Mouse (Mus musculus) CD4-positive helper T cell, adult 2 months (primary cell): ENCODE data around the gene Traf4.
A peak's percentile ranks its signal among the peaks of the same experiment; 100 is the strongest.

Source experiments
- DNase-seq: peaks from one replicate; pipeline ENCODE4 v3.0.0-alpha.2; 2012; ENCODE audit warnings: low read depth, missing footprints, low spot score

Gene Traf4

DNA sequence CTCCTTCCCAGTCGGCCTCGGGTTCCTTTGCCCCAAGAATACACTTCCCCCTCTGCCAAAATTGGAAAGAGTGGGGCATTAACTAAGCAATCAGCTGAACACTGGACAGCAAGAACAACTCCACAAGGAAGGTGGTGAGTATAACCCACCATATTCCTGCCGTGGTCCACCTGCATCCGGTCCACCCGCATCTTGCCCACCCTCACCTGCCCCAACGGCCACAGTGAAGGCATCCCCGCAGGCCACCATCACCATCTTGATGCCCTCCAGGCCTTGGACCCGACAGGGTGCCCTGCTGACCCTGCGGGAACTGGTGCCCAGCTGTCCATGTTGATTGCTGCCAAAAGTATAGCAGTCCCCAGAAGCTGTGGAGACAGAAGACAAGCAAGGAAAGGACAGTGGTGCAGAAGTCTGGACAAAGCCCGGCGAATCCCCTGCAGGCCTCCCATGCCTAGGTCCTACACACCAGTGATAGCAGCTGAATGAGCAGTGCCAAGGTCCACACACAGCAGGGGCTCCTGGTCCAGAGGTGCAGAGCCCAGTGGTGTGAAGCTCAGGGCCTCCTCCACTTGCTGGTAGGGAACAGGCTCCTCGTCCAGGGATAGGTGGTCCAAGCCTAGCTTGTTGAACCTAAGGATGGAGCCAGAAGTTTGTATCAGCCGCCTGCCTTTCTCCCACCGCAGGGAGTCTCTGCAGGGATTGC, 2.0 kb upstream of the Traf4 start:
- no peak for DNase-seq

DNA sequence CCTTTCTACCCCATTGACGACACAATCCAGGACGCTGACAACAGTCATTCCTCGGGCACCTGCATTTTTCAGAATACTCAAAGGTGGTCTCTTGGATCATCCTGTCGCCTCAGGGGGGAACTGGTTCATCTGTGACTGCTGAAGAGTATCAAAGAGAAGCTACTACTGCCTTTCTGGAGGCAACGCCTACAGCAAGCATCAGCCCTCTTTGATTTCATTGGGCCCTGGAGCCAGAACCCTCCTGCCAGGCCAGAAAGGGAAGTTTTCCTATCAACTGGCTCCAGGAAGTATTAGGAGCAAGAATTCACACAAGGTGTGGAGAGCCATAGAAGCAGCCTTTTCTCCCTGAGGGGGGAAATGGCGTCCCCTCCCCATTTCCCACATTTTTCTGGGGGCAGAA, 1.3 kb upstream of the Traf4 start:
- no peak for DNase-seq

DNA sequence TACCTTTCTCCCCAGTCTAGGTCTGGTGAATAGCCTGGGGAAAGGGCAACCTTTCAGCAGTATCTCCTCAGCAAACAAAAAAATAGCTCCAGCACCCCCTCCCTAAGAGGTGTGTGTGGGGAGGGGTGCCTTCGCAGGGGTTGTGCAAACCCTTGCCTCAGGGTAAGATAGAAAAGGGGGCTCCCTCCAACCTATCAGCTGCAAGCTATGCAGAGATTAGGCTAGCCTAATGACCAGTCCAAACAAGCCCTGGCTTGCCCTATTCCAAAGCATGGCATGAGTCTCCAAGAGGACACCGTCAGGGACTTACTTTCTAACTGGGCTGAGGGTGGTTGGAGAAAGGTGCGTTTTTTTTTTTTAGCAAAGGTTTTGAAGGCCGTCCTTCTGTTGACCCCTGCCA, 772 bp upstream of the Traf4 start:
- no peak for DNase-seq

DNA sequence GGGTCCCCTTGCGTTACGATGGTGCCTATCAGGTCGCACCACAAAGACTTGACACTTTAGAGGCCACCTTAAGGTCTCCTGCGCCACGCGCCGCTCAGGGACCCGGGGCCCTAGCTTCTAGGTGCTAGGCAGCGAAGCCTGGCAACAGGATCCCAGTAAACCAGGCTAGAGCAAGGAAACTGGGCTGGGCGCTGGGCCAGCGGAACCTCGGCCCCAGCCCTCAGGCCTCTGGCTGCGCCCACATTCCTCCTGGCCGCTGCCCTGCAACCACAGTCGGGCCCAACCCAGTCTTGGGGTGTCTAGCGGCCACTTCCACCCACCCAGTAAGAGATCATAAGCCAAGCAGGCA, 346 bp upstream of the Traf4 start:
- no peak for DNase-seq

DNA sequence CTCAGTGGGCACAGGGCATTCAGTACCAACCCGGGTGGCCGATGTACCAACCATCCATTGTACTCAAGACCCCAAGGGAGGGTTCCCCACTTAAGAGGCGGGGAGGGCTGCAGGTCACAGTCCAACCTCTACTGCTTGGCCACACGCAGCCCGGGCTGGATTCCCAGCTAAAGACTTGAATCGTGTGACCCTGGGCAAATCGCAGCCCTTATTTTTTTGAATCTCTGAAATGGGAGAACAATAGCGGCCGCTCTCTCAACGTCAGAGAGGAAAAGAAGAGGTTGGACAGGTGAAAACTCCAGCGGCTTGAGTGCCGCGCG, 825 bp downstream of the Traf4 start:
- DNase-seq = no peak

DNA sequence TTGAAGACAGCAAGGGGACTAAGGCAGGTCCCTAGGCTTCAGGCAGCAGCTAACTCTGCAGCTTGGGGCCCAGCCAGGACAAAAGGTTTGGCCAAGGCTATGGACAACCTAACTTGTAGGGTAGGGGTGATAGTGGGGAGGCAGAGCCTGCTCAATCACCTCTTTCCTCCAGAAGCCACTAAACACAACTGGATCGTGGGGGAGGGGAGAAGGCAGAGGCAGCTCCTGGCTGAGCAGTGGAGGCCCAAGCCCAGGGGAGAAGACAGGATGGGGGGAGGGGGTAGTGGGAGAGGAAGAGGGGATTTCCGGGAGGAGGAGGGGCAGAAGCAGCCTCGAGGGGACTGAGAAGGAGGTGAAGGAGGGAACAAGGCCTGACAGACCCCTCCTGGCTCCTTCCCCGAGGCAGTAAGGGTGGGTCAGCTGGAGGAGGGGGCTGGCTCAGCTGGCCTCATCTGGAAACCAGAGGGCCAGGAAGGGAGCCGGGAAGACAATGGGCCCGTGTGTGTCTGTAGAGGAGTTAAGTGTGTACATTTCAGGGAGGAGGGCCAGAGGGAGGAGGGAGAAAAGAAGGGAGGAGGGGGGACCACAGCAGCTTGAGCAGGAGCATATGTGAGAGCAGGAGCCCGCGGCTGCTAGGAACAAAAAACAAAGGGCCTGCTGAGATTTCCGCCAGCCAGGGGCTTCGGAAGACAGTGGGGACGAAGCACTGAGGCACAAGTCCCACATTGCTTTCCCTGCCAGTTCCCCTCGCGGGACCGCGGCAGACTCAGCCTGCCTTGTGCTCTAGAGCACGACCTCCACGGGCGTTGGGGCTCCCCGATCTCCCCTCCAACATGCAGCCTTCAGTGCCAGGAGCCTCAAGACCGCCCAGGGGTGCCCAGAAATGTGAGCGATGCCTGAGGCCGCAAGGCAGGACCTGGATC, 1.4 kb downstream of the Traf4 start:
- DNase-seq = peak; percentile 54

DNA sequence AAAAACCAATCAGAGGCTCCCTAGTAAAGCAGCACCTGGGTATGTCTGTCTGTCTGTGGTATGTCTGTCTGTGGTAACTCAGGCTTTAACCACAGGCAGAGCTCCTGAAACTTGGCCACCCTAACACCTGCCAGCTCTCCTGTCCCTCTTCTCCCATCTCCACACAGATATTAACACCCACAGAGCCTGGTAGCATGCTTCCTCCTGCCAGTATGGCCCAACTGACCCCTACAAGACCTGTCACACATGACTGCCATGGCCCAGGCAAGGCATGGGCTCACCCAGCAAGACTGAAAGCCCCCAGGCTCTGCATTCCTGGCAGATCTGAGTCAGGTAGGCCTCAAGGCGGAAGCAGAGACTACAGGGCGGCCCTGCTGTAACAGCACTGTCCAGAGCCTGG, 2.3 kb downstream of the Traf4 start:
- no peak for DNase-seq

DNA sequence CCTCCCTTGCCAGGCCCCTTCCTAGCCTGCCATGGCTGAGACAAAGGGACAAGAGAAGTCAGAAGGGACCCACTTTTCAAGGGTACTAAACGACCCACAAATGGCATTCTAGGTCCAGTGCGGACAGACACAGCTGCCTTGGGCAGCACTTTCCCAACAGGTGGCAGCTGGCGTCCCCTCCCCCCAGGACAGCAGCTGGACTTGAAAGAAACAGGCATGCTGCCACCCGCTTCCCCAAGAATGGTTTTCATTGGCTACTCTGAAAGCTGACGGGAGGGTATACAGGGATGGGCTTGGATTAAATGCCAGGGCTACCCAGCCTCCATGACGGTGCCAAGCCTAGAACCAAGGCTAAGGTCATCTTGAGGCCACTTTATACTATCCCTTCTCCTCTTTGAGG, 2.9 kb downstream of the Traf4 start:
- DNase-seq = no peak

DNA sequence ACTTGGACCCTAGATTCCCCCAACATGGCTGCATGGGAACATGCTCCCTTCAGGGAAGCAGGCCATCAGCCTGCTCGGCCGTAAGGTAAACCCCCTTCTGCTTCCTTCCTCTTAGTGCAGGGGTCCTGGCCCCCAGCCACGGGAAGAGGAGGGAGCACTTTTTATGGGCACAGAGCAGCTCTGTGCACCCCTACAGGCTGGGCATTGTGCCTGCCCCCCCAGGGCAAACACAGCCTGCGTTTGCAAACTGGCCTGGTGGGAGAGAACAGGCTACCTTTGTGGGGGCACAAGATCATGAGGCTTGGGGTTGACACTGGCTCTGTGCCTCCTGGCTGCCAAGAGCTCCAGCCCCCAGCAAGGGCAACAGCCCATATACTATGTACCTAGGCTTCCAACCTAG, 3.4 kb downstream of the Traf4 start:
- no peak for DNase-seq

DNA sequence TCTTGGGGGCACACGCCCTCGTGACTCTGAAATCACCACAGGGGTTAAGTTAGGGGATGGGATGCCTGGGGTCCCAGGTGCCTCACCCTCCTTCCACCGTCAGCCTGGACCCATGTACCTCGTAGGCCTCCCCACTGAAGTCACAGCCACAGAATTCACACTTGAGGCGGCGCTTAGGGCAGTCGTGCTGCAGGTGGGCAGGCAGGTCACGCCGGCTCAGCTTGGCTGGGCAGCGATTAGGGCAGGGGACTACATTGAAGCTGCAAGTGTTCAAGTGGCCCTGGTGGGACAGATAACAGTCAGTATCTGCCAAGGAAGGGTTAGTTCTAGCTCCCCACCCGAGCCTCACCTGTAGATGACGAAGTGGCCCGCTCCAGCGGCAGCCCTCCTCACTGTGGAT, 4.2 kb downstream of the Traf4 start:
- no peak for DNase-seq

DNA sequence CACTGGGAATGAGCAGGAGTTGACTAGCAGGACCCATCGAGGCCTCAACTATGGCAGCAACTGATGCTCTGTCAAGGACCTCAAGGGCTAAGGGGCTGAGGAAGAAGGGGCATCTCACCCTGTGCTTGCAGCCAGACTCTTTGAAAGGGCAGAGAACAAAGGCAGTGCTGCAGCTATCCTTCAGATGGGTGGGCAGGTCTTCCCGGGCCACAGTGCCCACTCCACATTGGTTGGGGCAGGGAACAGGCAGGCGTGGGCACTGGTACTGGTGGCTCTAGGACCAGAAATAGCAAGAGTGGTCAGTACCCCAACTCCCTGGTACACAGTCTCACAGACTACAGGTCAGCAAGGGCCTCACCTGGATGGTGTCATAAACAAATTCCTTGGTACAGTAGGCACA, 4.7 kb downstream of the Traf4 start:
- DNase-seq = no peak

DNA sequence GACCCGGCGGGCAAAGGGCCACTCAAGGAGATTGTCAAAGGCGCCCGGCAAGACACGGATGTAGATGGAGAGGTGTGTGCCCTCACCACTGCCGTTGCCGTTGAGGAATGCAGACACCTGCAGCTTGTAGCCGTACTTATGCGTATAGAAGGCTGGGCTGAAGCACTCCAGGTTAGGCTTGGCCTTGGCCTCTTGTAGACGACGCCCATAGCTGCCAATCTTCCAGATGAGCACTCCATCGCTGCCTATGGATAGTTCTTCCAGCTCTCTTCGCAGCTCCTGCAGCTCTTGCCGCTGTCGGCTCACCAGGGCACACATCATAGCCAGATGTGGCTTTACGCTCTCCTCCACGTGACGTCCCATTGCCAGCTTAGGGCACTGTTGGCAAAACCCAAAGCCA, 5.2 kb downstream of the Traf4 start:
- DNase-seq = no peak

DNA sequence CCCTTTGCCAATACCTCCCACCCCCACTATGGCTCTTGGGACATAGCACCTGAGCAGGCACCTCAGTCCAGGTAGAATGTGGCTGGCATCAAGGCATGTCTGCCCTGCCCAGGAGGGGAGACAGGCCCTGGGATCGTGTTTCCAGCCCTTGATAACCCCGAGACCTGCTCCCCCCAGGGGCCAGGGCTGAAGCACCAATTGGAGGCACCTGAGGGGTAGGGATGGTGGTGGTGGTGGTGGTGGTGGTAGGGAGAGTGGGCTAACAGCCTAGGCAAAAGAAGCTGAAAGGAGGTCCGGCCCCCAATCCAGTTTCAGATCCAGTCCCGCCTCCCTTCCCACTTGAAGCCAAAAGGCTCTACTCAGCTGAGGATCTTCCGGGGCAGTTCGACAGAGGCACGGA, 5.8 kb downstream of the Traf4 start:
- no peak for DNase-seq

DNA sequence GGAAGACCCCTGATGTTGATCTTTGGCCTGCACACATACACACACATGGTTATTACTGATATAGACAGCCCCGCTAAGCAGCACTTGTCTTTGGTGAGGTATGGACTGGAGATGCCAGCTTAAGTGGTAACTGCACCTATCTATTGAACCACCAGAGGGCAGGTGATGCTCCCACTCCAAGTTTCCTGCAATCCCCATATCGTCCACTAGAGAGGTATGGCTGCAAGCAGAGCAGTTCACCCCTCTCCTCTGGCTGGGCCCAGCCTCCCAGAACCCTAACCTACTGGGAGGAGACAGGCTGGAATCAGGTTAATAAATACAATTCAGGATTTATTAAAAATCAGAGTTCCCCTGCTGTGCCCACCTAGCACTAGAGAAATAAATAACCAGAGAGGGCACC, 6.3 kb downstream of the Traf4 start:
- peak; percentile 88 for DNase-seq

DNA sequence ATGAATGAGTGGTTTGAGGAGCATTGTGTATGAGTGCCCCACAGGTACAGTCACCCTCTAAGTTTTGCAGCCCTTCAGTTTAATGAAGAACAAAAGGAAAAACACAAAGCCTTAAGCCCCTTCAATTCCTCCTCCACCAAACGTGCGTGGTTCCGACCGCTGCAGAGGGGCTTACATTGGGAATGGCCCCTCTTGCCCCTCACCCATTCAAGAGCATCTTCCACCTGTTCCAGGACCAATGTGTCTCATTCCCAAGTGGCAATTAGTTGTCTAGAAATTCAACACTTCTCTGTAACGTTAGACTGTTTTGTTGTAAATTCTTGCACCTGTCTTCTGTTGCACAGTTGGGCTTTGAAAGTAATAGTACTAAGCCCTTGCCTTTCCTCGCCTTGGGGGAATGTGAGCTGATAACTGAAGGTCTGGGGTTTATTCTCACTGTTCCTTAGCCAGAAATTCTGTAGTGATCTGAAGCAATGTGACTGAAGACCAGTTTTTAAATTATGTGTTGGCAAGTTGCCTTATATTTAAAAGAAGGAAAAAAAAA, 9.2 kb downstream of the Traf4 start:
- DNase-seq = no peak

DNA sequence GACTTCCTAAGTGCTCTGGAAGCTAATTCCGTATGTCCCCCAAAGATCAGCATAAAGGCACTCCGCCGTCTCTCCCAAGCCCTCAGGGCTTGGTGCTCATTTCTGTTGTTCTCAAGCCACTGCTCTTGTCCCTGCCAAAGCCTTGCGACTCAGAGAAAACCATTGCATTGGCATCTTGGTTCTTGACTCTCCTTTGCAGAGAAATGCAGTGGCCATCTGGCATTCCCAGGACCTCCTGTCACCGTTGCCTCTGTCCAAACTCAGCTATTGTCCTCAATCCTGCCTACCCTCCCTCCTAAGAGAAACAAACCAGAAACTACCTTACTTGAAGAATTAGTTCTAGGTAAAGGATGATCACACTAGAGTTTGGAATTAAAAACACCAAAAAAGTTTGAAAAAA, 9.7 kb downstream of the Traf4 start:
- no peak for DNase-seq

DNA sequence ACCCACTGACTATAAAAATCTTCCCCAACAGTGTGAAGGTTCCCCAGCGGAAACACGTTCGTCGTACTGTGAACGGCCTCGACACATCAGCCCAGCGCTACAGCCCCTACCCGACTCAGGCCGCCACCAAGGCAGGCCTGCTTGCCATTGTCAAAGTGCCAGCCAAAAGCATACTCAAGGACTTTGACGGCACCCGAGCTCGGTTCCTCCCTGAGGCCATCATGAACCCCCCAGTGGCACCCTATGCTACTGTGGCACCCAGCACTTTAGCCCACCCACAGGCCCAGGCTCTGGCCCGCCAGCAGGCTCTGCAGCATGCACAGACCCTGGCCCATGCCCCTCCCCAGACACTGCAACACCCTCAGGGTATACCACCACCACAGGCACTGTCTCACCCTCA, 11.6 kb downstream of the Traf4 start:
- DNase-seq = no peak

DNA sequence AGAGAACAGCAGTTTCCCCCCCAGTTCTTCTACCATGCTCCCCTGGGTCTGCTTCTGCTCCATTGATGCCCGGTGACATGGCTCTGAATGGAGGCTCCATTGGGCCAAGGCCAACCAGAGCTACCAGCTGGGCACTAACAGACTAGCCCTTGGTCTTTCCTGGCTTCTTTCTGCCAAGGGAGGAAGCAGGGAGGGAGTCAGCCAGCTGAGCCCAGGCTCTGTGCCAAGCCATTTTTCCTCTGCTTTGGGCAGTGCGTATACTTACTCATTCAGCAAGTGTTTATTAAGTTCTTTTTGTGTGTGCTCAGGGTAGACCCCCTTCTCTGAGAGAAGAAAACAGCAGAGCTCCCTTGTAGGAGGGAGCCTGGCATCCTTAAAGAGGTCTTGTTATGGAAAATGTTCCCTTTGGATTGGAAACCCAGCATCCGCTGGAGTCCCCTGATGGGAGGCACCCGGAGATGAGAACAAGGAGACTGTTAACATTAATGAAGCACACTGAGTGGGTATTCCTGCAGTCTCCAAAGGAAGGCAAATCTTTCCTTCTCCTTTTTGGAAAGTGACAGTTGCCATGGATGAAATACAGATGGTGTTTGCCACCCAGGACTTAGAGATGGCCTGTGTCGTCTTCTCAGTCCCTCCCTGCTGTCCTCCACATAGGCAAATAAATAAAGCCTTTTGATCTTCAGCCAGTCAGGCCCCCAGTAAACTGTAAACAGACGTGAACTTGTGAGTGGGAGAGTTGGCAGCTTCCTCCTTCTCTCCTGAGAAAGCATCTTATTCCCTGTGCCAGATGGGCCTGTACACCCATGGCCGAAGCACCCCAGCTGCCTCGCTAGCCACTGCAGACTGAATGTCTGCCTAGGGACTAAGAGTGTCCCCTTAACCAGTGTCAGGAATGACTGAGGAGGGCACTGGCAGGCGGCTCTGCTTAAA, 12.8 kb downstream of the Traf4 start:
- DNase-seq = no peak

DNA sequence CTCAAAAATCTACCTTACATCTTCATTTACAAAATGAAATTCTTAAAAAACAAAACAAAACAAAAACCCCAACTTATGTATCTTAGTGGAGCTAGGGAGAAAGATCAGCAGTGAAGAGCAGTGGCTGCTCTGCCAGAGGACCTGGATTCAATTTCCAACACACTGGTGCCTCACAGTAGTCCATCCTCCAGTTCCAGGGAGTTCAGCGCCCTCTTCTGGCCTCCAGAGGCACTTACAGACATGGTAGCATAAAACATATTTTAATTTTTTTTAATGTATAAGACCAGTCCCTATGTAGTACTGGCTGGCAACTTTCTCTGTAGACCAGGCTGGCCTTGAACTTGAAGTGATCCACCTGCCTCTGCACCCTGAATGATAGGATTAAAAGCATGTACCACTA, 14.2 kb downstream of the Traf4 start:
- DNase-seq = no peak

DNA sequence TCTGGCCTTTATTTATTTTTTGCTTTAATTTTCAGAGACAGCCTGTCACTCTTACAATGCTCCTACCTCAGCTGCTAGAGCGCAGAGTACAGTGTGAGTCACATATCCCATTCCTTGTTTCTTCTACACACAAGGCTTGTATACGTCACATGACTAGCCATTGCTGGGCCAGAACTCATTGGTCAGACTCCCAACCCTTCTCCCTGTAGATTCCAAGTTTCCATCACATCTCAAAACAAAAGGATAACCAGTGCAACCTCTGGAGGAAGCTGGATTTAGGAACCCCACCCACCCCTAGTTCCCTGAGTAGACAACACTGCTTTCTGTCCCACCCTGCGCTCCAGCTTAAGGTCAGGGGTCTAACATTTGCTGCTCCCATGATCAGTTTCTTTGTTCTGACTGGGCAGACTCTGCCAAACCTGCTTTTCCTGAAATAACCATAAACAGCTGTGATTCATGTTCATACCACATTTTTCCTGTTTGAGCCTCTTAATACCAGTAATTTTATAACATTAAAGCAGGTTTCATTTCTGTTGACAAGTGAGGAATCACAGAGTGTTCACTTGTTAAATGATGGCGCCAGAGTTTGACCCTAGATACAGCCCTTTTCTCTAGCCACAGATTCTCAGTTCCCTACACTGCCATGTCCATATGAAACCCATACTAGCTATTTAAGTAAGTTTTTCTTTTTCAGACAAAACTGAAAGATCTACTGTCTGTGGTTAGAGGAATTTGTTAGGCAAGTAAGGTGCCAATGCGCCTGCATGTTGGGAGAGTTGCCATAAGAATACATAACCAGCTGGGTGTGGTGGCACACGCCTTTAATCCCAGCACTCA, 18.5 kb downstream of the Traf4 start:
- no peak for DNase-seq

DNA sequence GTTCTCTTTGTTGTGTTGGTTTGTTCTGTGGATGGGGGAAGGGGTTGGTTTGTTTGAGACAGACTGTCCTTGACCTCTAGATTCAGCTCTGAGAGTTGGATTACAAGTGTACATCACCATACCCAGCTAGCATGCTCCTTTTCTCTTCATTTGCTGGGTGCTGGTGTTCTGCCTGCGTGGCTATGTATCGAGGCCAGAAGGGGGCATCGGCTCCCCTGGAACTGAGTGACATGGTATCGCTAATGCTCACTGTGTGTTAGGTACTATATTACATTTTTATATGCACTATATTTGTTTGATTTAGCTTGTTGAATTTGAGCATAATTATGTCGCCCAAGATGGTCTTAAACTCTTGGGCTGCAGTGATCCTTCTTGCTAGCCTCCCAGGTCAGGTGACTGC, 19.2 kb downstream of the Traf4 start:
- no peak for DNase-seq
